Mouse (Mus musculus) kidney, postnatal 0 days (tissue): ENCODE results near the gene Myo6. TPM values are rescaled to one million over a fixed set of nuclear protein-coding genes. Genes with fewer than 3 reads are reported as not detected.
A peak's percentile ranks its signal among the peaks of the same experiment; 100 is the strongest.

Experiments used
- ATAC-seq: fragments of 200-750 bp; cut with Nextera tagmentation; replicated peaks from 2 replicates; pipeline ENCODE4 v1.8.0; 2017; ENCODE audit warnings: low read depth, moderate number of reproducible peaks, moderate TSS enrichment, moderate library complexity; ENCODE audit not compliant: low FRiP score
- DNase-seq: peaks from one replicate; pipeline ENCODE4 v3.0.0-alpha.2; 2016; ENCODE audit warnings: low spot score
- H3K27ac ChIP-seq: fragments of 300-500 bp; sonication (generic); 2 replicates; pipeline ENCODE4 v1.5.1; 2014; ENCODE audit warnings: mild to moderate bottlenecking
- H3K27me3 ChIP-seq: fragments of 300-500 bp; sonication (generic); 2 replicates; pipeline ENCODE4 v1.6.1; 2014; ENCODE audit warnings: low read length, mixed read lengths; ENCODE audit not compliant: insufficient read depth
- H3K36me3 ChIP-seq: fragments of 300-500 bp; sonication (generic); 2 replicates; pipeline ENCODE4 v1.6.1; 2014; ENCODE audit warnings: low read length, mixed read lengths; ENCODE audit not compliant: insufficient read depth
- H3K4me1 ChIP-seq: fragments of 300-500 bp; sonication (generic); replicated peaks from 2 replicates; pipeline ENCODE4 v1.6.1; 2014; ENCODE audit warnings: antibody characterized with exemption, low read length, mixed read lengths; ENCODE audit not compliant: insufficient read depth
- H3K4me2 ChIP-seq: fragments of 300-500 bp; sonication (generic); 2 replicates; pipeline ENCODE4 v1.6.1; 2014; ENCODE audit warnings: mild to moderate bottlenecking, low read length, moderate library complexity, mixed read lengths
- H3K4me3 ChIP-seq: fragments of 300-500 bp; sonication (generic); replicated peaks from 2 replicates; pipeline ENCODE4 v1.5.1; 2014; ENCODE audit warnings: low read depth, low read length
- H3K9ac ChIP-seq: fragments of 300-500 bp; sonication (generic); 2 replicates; pipeline ENCODE4 v1.6.1; 2014; ENCODE audit warnings: low read depth, low read length
- H3K9me3 ChIP-seq: fragments of 300-500 bp; sonication (generic); replicated peaks from 2 replicates; pipeline ENCODE4 v1.6.1; 2016; ENCODE audit warnings: low read length, inconsistent platforms, mixed read lengths
- CTCF ChIP-seq: IDR thresholded peaks from 2 replicates; pipeline ENCODE4 v1.5.1; 2016; ENCODE audit warnings: antibody characterized with exemption, low read depth, mild to moderate bottlenecking, moderate library complexity
- WGBS: fragments of 180-500 bp; shearing (Covaris S2); extraction: QIAGEN DNeasy Blood & Tissue Kit; methylation state at CpG from one replicate; pipeline ENCODE4 v1.1.7; 2014; 5-methylcytosine and 5-hydroxymethylcytosine counted together
- polyA plus RNA-seq: library from polyadenylated mRNA; unstranded; fragments of >200 nt; fragmentation: Nextera tagmentation; extraction: Ambion mirVana; gene quantifications from 2 replicates; pipeline ENCODE4 v1.2.1, GENCODE M21; 2015

Myo6 gene
- polyA plus RNA-seq, 1 experiment from 2014 or later, result 51.0 TPM

DNA sequence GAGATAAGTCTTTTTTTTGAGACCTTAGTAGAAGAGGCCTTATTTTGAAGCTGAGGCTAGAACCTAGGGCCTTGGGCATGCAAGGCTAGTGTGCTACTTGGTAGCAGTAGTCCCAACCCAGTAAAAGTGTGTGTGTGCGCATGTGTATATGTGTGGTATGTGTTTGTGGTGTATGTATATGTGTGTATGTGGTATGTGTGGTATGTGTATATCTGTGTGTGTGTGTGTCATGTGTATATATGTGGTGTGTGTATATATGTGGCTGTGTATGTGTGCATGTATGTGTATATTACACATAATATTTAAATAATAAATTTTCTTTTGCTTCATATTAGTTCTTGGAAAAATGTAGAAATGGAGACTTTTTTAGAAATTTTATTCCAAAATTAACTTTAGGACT, 115.9 kb downstream of the Myo6 start:
- TF ChIP-seq CTCF, result no peak
- peaks cover 35% of the 10 kb centered on the region for H3K36me3 ChIP-seq
- no peak overlapping the region for H3K4me3 ChIP-seq
- WGBS, result 100% methylated on average over 1 of the region's 1 CpGs
- H3K9ac ChIP-seq, result no peak overlapping the region
- DNase-seq (no peak), ATAC-seq (no peak)
- no peaks in the 10 kb centered on the region for H3K9me3 ChIP-seq
- H3K4me2 ChIP-seq, result no peak overlapping the region
- no peak overlapping the region for H3K27ac ChIP-seq
- H3K4me1 ChIP-seq, result no peaks in the 10 kb centered on the region
- no peaks in the 10 kb centered on the region for H3K27me3 ChIP-seq

DNA sequence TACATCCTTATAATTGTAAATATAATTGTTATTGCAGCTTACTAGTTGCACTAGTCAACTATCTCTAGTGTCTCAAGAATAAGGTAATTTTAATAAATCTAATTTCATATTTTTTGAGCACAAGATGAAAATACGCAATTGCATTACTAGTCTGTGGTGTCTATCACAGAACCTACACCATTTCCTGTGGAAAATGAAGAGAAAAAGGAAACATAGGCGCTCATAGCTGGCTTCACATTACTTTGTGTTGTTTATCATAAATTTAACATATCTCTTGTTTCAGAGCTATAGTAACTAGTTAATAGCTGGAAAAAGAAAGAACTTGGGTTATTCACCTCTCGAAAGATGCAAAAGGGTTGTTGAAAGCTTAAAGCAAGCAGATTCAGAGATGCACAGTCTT, 117.6 kb downstream of the Myo6 start:
- no peak for DNase-seq
- H3K36me3 ChIP-seq, result peaks cover 28% of the 10 kb centered on the region
- no peak overlapping the region for H3K27ac ChIP-seq
- WGBS, result 94% methylated on average over 3 of the region's 3 CpGs
- no peak for ATAC-seq
- H3K4me2 ChIP-seq, result no peak overlapping the region
- H3K9ac ChIP-seq, result no peak overlapping the region
- H3K4me3 ChIP-seq, result no peak overlapping the region
- H3K4me1 ChIP-seq, result no peaks in the 10 kb centered on the region
- no peaks in the 10 kb centered on the region for H3K9me3 ChIP-seq
- no peaks in the 10 kb centered on the region for H3K27me3 ChIP-seq
- TF ChIP-seq CTCF, result no peak

GRCm38 (mm10) chr9:80284539-80285174, 119.8 kb downstream of the Myo6 start:
- 82% methylated on average over 2 of the region's 2 CpGs for WGBS
- H3K9me3 ChIP-seq, result no peaks in the 10 kb centered on the region
- H3K4me3 ChIP-seq, result no peak overlapping the region
- ATAC-seq (no peak), DNase-seq (no peak)
- H3K27ac ChIP-seq, result no peak overlapping the region
- H3K4me1 ChIP-seq, result no peaks in the 10 kb centered on the region
- H3K36me3 ChIP-seq, result peaks cover 26% of the 10 kb centered on the region
- TF ChIP-seq CTCF, result no peak
- H3K9ac ChIP-seq, result no peak overlapping the region
- no peak overlapping the region for H3K4me2 ChIP-seq
- H3K27me3 ChIP-seq, result no peaks in the 10 kb centered on the region

- H3K27me3 ChIP-seq, result no peaks in the 10 kb centered on the region
- H3K9ac ChIP-seq, result no peak overlapping the region
- no peak overlapping the region for H3K27ac ChIP-seq
- no peaks in the 10 kb centered on the region for H3K4me1 ChIP-seq
- H3K4me3 ChIP-seq, result no peak overlapping the region
- H3K9me3 ChIP-seq, result no peaks in the 10 kb centered on the region
- peaks cover 45% of the 10 kb centered on the region for H3K36me3 ChIP-seq
- no peak for TF ChIP-seq CTCF
- DNase-seq (no peak), ATAC-seq (no peak)
- WGBS, result 92% methylated on average over 7 of the region's 7 CpGs
- no peak overlapping the region for H3K4me2 ChIP-seq
Measured at GRCm38 (mm10) chr9:80286845-80287244, 122.0 kb downstream of the Myo6 start.

GRCm38 (mm10) chr9:80293056-80293584, 128.3 kb downstream of the Myo6 start:
- H3K9me3 ChIP-seq, result no peaks in the 10 kb centered on the region
- WGBS, result 58% methylated on average over 2 of the region's 2 CpGs
- DNase-seq, result peak; percentile 72
- ATAC-seq, result no peak
- H3K9ac ChIP-seq, result no peak overlapping the region
- no peak overlapping the region for H3K27ac ChIP-seq
- no peak overlapping the region for H3K4me3 ChIP-seq
- no peak overlapping the region for H3K4me2 ChIP-seq
- H3K27me3 ChIP-seq, result no peaks in the 10 kb centered on the region
- H3K36me3 ChIP-seq, result peaks cover 27% of the 10 kb centered on the region
- H3K4me1 ChIP-seq, result no peaks in the 10 kb centered on the region
- peak; percentile 60 for TF ChIP-seq CTCF

GRCm38 (mm10) chr9:80296086-80296485, 131.3 kb downstream of the Myo6 start:
- DNase-seq (no peak), ATAC-seq (no peak)
- 53% methylated on average over 4 of the region's 4 CpGs for WGBS
- Histone ChIP-seq H3K27me3 (no peaks in the 10 kb centered on the region), H3K36me3 (peaks cover 19% of the 10 kb centered on the region; the same call in 1 of the 2 replicates), H3K9ac (no peak overlapping the region), H3K4me2 (no peak overlapping the region), H3K4me1 (no peaks in the 10 kb centered on the region), H3K4me3 (no peak overlapping the region), H3K9me3 (no peaks in the 10 kb centered on the region), H3K27ac (no peak overlapping the region)
- no peak for TF ChIP-seq CTCF
